Mouse (Mus musculus): ENCODE data around the gene Zdhhc4.

The Zdhhc4 gene

DNA sequence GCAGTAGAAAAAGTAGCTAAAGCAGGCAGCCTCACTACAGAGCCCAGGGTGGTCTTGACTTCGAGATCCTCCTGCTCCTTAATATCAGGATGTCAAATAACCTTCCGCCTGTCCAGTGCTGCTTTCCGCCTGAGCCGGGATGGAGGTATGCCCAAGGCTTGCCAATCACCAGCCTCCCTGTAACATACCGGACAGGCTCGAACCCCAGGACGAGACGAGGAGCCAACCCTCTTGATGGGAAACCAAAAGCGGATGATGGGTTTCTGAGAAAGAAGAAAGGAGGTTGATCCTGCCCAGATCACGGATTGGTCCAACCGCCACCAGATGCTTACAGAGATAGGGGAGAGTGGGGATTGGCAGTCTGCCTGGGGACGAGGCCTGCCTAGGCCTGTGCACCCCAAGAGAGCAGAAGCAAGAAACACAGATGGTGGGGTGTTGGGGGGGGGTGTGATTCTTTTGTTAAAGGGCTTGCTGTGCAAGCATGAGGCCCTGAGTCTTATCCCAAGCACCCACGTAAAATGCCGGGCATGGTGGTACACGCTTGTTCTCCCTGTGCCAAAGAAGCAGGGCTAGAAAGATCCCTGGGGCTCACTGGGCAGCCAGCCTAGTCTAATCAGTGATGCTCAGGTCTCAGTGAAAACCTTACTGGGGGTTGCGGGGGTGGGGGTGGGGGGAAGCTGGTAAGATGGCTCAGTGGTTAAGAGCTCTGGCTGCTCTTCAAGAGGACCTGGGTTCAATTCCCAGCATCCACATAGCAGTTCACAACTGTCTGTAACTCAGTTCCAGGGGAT lies 56.3 kb downstream of the Zdhhc4 start:
- DNase-seq (ENCODE audit: low spot score) = no peak

DNA sequence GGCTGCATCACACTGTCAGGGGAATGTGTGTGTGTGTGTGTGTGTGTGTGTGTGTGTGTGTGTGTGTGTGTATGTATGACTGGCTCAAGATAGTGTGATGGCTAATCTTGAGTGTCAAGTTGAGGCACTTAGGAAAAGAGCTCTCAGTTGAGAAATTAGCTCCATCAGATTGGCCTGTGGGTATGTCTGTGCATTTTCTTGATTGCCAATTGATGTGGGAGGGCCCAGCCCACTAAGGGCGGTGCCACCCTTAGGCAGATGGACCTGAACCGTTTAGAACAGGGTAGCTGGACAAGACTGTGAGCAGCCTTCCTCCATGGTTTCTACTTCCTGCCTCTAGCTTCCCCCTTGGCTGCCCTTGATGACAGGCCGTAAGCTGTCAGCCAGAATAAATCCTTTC lies 56.9 kb downstream of the Zdhhc4 start:
- DNase-seq (ENCODE audit: low spot score) = no peak

DNA sequence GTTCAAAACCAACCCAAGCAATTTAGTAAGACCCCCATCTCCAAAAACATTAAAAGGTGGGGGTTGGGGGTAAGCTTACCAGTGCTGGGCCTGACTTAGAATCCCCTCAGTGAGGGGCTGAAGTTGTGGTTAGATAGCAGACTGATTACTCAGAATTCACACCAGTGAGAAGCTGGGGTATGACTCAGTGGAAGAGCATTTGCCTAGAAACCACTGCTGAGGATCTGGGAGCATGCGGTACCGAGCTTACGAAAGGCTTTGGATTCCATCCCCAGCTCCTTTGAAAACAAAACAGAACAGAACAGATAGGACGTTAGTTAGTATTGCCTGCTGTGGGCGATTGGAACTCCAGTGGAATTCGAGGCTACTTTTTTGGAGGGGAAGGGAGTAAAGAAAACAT lies 57.4 kb downstream of the Zdhhc4 start:
- no peak for DNase-seq (ENCODE audit: low spot score)

- no peak for DNase-seq (ENCODE audit: low spot score)
These were observed 58.9 kb downstream of the Zdhhc4 start for GRCm38 (mm10) chr5:143270151-143270519.

DNA sequence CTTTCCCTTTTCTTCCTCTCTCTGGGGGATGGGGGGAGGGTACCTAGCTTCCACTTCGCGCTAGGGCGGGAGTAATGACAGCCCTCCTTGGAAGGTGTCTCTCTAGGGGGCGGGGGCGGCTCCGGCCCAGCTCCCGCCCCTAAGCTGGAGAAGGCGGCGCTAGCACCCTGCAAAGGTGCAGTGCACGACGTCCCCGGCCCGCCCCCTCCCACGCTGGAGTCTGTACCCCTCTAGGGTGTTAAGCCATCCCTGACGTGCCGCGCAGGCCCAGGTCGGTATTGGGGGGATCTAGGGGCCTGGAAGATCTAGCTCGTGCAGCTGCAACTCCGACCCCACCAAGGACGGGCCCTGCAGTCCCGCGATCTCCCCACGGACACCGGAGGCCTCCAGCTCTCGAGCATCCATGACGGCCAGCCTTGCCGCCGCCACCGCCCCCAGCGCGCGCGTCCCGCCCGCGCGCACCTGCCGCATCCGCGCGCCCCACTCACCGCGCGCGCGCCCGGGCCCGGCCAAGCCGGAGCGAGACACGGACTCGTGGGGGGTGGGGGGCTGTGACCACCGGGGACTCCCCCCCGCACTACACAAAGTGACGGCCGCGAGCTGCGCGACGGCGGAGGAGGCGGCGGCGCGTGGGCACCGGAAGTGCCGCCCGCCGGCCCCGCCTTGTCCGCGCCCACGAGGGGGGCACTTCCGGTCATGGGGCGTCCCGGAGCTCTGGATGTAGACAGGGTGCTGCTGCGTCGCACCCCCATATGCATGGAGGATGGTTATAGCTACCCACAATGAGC lies 59.5 kb downstream of the Zdhhc4 start, which contains the start of gene Zfp316:
Zfp316 (minus strand) TSS at position 660 of the 788 bp plus-strand sequence.
- DNase-seq (ENCODE audit: low spot score) = peak; percentile 59

- no peak for DNase-seq (ENCODE audit: low spot score)
These were observed 60.1 kb downstream of the Zdhhc4 start for GRCm38 (mm10) chr5:143268985-143269362.

DNA sequence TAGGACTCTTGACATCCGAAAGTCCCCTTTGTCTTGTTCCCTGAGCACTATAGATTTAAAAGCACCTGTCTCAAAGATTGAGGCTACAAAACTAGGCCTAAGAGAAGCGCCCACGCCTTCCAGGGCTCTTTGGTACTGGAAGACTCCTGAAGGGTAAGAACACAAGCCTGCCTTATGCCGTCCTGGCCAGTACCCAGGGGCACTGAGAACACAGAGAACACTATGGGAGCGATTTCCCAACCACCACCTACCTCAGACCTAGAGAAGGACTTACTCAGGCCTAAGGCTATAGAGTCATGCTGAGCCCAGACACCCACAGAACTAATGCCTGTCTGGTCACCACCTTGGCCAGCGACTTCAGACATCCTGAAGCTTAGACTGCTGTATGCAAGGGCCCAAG lies 62.3 kb downstream of the Zdhhc4 start:
- no peak for DNase-seq (ENCODE audit: low spot score)
